Mouse (Mus musculus): ENCODE data around the gene Med4.

The Med4 gene

GRCm38 (mm10) chr14:73509765-73510423, at the start of gene Med4:
TSS of gene Med4 (plus strand) at chr14:73510025.
- in situ Hi-C loops (cut with MboI, MseI), result loop anchor here (10.0 kb wide), 2 partner anchors 185 to 395 kb away; partner anchors contain the start of gene Rb1

DNA sequence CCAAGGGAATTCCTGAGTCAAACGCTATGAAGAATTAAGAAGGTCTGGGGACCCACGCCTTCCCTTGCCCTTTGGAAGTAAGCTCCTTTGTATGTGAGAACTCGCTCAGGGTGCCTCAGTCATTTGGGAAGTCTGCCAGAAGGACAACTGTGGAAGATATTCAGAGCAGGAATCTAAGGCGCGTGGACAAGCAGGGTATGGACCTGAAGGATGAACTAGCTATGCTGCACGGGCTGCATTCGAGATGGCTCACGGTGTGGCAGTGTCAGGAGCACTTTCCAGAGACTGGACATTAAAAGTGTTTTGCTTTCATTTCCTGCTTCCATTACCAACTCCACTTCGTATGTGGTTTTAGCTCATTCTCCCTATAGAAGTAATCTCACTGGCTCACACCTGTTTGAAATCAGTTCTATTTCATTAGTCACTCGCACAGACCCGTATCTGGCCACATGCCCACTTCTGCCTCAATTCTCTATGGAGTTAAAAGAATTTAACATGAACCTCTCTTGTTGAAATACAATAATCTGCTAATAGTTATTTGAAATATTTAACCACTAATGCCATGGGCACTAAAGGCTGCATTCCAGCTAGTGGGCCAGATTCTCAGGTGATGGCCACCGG, 49.2 kb upstream of the Med4 start:
- in situ Hi-C loops (cut with MboI, MseI), result no loop called here

DNA sequence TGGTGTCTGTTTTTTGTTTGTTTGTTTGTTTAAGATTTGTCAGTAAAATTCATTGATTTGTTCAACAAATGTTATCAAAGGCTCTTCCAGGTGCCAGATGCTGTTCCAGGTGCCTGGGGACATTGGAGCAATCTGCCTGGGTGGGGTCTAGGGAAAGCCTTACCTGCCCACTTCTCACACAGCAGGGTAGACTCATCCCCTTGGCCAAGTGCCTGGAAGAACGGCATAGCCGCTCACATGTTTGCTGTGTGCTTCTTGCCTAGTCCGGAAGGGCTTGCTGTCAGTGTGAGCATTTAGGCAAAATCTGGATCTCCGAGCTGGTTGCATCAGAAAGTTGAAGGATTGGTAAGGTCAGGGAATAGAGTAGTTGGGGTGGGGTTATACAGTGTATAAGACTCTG, 47.6 kb upstream of the Med4 start:
- in situ Hi-C loops (cut with MboI, MseI), result no loop called here

- in situ Hi-C loops (cut with MboI, MseI), result no loop called here
These were observed 42.1 kb upstream of the Med4 start for GRCm38 (mm10) chr14:73467697-73468096.

DNA sequence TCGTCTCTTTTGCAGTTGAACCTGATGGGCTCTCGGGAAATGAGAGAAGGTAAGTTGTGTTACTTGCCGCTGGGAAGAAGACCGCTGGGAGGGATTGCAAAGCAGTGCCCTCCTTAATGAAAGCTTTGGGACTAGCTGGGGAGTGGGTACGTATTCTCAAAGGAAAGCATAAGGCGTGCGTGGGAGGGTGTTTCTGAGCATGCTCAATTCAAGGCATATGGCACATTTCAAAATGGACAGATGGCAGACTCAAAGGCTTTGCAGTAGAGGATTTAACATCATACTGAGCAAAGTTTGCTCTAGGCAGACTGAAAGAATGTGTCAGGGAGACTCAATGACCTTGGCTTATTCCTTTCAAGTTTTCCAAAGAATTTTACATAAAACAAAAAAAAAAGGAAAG, 40.3 kb upstream of the Med4 start:
- in situ Hi-C loops (cut with MboI, MseI), result no loop called here

GRCm38 (mm10) chr14:73470593-73470992, 39.2 kb upstream of the Med4 start:
- in situ Hi-C loops (cut with MboI, MseI), result no loop called here

GRCm38 (mm10) chr14:73472205-73472604, 37.6 kb upstream of the Med4 start:
- in situ Hi-C loops (cut with MboI, MseI), result no loop called here

GRCm38 (mm10) chr14:73473670-73474460, 36.0 kb upstream of the Med4 start:
- in situ Hi-C loops (cut with MboI, MseI), result no loop called here

DNA sequence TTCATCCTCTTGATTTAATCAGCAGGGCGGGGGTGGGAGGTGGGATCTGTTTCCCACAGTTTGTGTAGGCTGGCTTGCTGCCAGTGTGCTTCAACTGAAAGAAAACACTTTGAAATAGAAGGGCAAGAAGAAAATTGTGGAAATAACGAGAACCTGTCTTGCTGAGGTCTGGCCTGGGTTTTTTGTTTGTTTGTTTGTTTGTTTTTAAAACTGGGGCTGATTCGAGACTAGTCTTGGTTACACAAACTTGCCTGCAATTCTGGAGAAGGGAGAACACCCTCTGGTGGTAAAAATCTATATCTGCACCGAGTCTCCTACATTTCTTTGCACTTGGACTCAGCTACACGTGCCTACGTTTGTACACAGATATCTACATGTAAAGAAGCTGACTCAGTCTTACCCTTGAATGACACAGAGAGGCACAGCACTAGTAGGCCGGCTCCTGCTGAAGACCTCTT, 35.2 kb upstream of the Med4 start:
- in situ Hi-C loops (cut with MboI, MseI), result no loop called here

DNA sequence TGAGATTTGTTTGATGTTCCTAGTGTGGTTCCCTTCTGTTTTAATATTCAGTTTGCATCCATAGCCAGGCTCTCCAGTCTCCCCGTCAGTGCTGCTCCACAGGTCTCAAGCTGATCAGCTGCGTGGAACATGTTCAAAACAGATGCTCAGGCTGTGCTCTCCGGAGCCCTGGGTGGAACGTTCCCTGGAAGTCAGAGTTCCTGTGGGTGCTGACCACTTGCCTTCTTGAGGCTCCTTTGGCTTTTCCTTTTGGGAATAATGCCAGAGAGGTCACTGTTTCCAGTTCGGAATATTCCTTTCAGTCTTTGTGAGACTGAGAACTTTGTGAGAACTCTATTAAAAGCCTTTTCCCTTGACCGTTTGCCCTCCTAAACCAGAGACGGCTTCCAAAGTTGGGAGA, 34.3 kb upstream of the Med4 start:
- in situ Hi-C loops (cut with MboI, MseI), result no loop called here

DNA sequence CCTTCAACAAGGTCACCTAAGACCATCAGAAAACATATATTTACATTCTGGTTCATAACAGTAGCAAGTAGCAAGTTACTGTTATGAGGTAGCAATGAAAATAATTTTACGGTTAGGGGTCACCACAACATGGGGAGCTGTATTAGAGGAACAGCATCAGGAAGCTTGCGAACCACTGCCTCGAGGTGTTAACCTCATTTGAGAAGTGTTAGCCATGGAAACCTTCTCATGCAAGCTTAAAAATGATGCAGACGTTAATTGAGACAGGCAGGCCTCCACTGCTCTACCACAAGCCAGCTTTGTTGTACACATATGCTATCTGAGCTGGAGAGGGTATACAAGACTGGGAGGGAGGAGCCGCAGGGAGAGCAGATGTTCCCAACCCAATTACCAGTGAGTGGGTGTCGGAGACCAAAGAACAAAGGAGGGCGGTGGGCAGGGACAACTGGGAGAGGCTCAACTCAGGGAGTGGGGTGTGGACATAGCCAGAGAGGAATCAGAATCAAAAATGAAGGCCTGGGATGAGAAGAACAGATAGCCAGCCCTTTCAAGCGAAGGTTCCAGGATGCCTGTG, 33.4 kb upstream of the Med4 start:
- in situ Hi-C loops (cut with MboI, MseI), result no loop called here

- in situ Hi-C loops (cut with MboI, MseI), result no loop called here
These were observed 32.7 kb upstream of the Med4 start for GRCm38 (mm10) chr14:73477077-73477476.

GRCm38 (mm10) chr14:73478321-73478720, 31.5 kb upstream of the Med4 start:
- in situ Hi-C loops (cut with MboI, MseI), result no loop called here

- in situ Hi-C loops (cut with MboI, MseI), result no loop called here
These were observed 30.1 kb upstream of the Med4 start for GRCm38 (mm10) chr14:73479771-73480170.

GRCm38 (mm10) chr14:73483516-73484229, 26.2 kb upstream of the Med4 start:
- in situ Hi-C loops (cut with MboI, MseI), result no loop called here

DNA sequence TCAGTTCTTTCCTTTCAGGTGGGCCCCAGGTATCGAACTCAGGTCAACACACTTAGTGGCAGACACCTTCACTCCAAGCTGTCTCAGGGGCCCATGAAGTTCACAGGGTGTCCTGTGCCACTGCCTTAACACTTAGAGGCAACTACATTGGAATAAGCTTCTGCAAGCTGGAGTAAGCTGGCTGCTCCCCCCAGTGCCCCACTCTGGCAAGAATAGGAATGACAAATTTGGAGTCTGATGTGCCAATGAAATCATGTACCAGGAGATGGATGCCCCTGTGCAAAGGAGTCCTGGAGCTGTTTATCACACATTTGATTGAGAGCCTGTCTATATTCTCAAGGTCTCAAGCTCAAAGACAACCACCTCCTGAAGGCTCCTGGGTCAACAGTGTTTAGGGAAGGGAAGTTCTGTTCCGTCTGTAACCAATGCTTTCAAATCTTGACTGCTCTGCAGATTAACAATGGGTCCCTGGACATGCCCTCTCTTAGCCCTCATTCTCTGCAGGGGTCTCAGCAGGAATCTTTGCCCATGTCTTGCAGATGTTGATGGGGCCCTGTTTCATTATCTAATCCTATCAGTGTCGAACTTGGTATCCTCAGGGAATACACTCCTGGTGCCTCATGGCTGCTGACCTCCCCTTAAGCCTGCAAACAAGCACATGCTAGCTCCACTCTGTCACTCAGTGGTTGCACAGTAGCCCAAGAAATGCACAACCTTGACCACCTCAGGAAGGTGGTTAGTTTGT, 25.3 kb upstream of the Med4 start:
- in situ Hi-C loops (cut with MboI, MseI), result no loop called here

- in situ Hi-C loops (cut with MboI, MseI), result no loop called here
These were observed 23.2 kb upstream of the Med4 start for GRCm38 (mm10) chr14:73486641-73487040.

- in situ Hi-C loops (cut with MboI, MseI), result loop anchor here (5.0 kb wide), 1 partner anchor 71 kb away; no protein-coding TSS in a partner anchor
These were observed 16.5 kb upstream of the Med4 start for GRCm38 (mm10) chr14:73493356-73493755.

DNA sequence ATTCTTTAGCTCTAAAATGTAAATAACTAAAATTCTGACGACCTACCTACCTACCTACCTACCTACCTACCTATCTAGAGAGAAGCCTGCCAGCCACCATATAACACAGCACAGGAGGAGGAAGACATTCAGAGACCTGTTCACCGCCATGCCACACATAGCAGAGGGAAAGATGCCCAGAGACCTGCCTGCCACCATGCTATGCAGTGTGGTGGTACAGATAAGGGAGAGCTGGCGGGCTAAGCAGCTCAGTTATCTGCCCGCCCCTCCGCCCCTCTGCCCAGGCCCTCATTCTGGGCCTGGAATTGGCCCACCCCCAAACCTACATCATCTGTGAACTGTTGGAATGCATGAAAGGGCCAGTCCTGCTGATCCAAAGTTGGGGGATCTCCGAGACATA, 15.7 kb upstream of the Med4 start:
- in situ Hi-C loops (cut with MboI, MseI), result loop anchor here (5.0 kb wide), 1 partner anchor 72 kb away; no protein-coding TSS in a partner anchor

- in situ Hi-C loops (cut with MboI, MseI), result no loop called here
These were observed 14.1 kb upstream of the Med4 start for GRCm38 (mm10) chr14:73495753-73496152.

DNA sequence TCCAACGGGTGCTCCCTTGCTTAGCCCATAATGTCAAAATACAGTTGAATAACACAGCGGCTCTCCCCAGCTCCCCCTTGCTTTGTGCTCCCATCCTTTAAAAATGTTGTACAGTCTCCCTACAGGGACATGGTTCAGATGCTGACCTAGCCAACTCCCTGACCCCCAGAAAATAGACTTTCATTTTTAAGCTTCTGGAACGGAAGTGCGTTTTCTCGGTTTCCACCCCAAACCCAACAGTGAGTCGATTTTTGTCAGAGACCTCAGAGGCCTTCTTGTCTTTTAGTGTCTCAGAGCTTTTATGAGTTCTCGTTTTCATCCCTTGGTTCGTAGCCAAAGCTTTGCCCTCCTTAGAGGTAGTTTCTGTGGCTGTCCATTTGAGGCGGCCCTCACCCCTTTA, 8.5 kb upstream of the Med4 start:
- in situ Hi-C loops (cut with MboI, MseI), result loop anchor here (10.0 kb wide), 1 partner anchor 176 kb away; the partner anchor contains the start of gene Rb1

Measured in T-helper 2 cell (primary cell).